Mouse (Mus musculus) frontal cortex, adult (tissue): ENCODE data around the gene Ermp1.

Experiments used
- ATAC-seq: cut with Nextera tagmentation; 2 replicates; pipeline ENCODE4 v1.9.2; 2017; ENCODE audit warnings: mild to moderate bottlenecking, moderate library complexity, mixed read lengths; ENCODE audit not compliant: low TSS enrichment

Ermp1 gene

DNA sequence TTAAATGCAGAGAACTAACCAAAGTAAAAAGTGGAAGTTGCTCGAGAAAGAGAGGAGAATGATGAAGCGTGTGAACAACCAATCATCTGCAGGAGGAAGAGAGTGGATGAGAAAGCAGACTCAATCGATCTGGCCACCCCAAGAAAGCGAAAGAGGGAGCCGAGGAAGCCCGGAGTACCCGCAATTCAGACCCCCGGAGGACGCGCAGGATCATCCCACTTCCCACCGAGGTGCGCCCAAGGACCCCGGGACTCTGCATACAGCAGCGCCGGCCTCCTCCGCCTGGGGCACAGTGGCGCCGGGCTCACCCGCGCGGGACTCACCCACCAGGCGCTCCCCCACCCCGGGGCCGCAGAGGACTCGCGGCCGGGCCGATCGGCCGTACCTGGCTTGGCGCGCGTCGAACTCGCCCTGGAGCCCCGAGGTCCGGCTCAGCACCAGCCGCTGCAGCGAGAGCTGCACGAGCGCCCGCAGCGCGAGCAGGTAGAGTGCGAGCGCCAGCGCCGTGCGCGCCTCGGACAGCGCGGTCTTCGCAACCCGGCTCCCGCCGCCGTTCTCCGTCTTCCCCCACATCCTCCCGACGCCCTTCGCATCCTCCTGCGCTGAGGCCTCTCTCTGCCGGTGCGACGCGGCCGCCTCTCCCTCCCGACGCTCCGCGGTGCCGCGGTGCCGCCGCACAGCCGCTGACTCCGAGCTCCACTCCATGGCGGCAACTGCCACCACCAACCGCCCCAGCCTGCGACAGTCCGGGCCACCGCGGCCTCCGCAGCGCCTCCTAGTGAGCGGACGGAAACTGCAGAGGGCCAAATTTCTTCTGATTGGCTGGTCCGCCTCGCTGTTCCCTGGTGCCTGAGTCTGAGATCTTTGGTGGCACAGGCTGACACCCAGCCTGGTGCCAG is at the start of gene Ermp1:
TSS of gene Ermp1 (minus strand) at position 765 of the 899 bp plus-strand sequence.
- ATAC-seq, result peak; percentile 92

DNA sequence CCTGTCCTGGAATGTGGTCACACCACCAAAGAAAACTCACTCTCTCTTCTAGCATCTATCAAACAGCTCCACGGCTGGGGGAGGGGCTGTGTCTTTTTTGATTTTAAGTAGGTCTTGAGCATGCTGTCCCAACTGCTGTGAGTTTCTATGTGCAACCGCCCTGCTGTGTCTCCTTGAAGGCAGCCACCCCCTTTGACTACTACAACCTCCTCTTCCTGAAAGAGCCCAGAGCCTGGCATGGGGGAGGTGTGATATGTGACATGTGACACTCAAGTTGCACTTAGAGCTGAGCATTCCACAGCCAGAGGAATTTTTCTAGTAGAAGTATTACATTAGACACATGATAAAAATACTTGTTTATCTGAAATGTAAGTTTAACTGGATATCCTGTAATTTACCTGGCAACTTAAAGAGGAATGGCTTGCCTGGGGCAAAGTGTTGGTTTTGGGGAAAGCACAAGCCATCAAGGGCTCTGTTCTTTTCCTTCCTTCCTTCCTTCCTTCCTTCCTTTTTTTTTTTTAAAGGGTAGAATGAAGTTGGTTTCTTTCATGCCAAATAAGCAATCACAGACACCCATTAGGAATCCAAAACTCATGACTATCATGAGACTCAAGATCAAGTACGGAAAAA is 49.1 kb upstream of the Ermp1 start, which contains the start of gene Mlana:
TSS of gene Mlana (plus strand) at position 580 of the 630 bp plus-strand sequence.
- ATAC-seq, result no peak; the same call in 1 of the 2 replicates

DNA sequence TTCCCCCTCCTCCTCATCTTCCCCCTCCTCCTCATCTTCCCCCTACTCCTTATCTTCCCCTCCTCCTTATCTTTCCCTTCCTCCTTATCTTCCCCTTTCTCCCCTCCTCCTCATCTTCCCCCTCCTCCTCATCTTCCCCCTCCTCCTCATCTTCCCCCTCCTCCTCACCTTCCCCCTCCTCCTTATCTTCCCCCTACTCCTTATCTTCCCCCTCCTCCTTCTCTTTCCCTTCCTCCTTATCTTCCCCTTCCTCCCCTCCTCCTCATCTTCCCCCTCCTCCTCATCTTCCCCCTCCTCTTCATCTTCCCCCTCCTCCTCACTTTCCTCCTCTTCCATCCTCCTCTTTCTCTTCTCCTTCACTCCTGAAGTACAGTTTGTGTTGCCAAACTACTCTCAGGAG is 48.6 kb upstream of the Ermp1 start:
- ATAC-seq, result no peak

DNA sequence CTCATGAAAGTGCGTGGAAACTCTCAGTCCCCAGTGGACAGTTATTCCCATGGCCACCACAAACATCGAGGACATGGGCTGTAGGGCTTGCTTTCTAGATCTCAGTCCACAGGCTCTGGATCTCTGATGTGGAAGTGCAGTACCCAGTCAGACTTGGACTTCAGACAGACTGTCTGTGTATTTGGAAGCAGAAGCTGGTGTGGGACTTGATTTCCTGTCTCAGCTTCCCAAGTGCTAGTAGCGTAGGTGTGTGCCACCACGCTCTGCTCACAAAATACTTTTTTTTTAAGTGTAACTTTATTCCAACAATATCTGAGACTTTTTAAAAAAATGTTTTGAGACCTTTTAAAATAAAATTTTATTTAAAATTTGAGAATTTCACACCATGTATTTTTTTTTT is 48.1 kb upstream of the Ermp1 start:
- ATAC-seq, result peak; percentile 91

DNA sequence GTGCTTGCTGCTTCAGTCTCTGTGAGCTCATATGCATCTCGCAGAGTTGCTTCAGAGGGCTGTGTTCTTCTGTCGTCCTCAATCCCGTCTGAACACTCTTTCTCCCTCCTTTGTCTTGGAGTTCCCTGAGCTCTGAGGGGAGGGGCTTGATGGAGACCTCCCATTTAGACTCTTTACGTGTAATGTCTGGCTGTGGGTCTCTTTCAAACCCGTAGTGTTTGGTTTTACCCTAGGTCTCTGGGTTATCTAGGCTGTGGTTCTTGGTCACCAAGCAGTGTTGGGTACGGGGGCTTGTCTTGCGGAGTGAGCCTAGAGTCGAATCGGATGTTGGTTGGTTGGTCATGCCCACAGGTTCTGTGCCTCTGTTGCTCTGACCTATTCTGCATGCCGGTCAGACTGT is 46.9 kb upstream of the Ermp1 start:
- no peak for ATAC-seq

DNA sequence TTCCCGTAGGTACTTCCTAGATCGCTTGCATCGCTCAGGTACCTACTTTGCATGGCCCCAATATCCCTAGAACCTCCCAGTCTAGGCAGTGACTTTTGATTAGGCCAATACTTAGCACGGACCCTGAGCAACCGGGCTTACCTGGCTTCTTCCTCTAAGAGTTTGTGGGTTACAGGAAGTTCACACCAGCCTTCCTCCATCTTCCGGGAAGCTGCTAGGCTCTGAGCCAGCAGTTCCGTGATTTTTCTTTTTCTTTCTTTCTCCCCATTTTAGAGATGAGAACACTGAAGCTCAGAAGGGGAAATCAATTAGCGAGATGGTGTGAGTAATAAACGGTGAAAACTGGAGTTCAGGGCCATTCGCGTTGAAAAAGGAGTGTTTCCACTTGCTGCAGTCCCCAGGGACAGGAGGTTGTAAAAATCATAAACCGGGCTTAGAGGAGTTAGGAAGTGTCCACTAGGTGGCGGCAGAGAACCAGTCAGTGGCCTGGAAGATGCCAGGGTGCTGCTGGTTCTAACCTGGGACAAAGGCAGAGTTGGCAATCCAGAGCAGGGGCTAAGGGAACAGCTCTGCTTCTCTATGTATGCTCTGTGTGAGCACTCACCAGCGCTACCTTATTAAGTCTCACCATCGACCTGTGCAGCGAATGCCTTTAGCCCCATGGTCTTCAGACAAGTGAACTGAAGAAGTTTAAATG is 35.8 kb upstream of the Ermp1 start:
- peak; percentile 96 for ATAC-seq

DNA sequence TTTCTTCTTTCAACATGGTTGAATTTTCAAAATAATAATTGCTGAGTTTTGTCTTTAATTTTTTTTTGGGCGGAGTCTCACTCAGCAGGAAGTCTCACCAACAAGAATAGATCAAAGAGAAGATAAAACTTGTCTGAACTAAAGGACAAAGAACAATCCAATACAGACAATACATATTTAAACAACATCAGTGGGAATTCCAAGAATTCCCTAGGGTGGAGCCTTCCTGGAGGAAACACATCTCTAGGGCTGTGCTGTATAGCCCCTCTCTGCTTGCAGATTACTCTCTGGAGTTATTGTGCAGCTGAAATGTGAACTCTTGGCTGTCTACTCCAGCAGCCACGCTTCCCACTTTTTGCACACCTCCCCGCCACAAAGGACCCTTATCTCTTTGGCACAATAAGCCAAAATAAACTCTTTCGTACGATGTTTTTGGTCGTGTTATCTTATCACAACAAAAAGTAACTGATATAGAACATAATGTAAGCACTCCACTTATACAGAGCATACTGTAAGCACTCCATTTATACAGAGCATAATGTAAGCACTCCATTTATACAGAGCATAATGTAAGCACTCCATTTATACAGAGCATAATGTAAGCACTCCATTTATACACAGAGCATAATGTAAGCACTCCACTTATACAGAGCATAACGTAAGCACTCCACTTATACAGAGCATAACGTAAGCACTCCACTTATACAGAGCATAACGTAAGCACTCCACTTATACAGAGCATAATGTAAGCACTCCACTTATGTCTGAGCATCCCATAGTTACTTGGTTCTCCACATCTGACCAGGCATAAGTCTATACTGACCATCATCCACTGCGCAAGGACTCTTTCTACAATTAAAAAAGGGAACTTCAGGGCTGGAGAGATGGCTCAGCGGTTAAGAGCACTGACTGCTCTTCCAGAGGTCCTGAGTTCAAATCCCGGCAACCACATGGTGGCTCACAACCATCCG is 32.3 kb upstream of the Ermp1 start:
- ATAC-seq, result no peak

DNA sequence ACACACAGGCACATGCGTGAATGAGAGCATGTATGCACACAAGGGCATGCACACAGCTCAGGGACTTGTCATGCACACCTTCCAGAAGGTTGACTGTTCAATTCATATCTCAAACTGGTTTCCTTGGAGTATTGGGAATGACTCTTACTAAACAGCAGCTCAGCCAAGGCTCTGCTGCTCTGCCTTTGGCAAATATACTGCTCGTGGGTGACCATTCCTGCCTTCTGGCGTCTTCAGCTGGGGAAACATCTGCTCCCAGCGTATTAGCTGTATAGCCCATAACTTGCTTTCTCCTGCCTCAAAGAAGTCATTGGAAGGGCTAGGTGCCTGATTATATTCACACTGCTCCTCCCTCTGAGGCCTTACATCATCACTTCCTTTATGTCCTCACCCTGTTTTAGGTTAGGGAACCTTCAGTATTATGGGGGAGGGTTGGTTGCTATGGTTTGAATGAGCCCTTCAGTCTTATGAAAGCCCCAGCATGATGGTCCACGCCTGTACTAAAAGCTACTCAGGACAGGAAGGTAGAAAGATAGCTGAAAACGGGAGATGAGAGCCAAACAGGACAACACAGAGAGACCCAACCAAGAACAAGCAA is 30.1 kb upstream of the Ermp1 start:
- ATAC-seq, result no peak

DNA sequence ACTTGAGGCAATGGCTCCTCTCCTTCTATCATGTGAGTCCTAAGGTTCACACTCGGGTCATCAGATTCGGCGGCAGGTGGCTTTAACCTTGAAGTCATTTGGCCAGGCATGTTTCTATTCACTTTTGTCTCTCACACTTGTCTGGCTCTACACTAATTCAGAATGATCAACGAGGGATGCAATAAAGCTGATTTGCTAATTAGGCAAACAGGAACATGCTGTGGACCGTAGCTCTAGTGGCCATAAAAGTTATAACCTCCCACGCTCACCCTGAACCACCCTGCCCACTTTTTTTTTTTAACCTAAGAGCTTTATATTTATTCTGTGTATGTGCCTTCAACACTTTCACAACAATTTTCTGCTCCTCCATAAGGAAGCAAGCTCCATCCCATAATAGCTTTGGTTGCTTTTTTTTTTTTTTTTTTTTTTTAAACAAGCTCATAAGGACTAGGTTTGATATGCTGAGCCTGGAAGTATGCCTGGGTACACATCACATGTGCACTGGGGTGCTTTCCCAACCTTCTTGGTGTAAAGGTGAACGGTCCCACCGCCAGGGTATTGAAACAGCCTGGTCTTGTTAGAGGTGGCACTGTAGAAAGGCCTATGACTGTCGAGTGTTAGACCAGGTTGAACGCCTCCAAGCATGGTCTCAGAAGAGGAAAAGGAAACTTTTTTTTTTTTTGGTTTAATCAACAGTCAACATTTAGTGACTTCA is 28.4 kb upstream of the Ermp1 start:
- ATAC-seq, result no peak

DNA sequence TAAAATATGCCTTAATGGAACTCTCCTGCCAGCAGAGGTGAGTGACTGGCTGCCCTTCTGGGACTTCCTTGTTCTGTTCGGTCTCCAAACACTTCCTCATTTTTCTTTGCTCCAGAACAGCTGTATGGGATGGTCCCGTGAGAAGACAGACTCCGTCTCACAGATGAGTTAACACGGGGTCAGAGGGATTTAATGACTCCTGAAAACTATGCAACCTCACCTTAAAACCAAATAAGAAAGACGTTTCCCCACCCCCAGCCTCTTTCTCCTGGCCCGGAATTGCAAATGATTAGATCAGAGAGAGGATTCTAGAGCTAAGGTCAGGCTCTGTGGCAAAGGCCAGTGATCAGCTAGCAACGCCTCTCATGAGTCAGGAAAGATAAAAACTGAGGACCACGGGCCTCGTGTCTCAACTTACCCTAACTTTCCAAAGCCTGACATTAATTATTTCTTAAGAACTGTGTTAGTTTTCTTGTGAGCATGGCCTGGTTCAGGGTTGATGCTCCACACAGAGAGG is 27.4 kb upstream of the Ermp1 start:
- ATAC-seq, result no peak

DNA sequence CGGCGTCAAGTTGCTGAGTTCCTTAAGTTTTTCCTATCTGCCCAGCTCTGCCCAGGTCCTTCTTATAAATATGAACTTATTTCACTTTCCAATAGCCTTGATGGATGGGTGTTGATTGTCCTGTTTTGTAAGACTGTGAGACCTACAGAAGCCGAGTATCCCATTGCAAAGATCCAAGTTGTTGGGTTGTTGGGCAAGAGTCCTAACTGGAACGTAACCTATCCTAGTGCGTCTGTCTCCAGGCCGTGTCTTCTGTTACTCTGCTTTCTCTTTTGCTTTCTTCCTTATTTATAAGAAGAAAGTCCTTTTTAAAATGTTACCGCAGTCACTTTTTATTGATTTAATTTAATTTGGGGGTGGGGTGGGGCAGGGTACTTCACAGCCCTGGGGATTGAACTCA is 26.7 kb upstream of the Ermp1 start:
- ATAC-seq, result no peak

DNA sequence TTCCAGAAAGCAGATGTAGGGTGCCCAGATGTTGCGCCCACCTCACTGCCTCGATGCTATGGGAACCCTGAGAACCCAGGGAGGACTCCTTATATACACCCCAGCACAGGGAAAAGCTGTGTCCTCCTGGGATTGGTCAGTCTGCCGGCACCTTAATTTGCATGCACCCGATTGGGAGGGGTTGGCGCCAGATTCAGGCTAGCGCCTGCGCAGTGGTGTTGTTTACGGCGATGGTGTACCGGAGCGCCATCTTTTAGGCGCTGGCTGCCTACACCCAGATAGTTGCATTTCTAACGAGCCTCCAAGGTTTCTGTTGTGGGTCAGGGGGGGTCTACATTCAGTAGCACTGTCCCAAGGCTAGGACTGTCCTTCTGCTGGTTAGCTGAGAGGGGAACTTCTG is 24.4 kb upstream of the Ermp1 start:
- ATAC-seq, result no peak

DNA sequence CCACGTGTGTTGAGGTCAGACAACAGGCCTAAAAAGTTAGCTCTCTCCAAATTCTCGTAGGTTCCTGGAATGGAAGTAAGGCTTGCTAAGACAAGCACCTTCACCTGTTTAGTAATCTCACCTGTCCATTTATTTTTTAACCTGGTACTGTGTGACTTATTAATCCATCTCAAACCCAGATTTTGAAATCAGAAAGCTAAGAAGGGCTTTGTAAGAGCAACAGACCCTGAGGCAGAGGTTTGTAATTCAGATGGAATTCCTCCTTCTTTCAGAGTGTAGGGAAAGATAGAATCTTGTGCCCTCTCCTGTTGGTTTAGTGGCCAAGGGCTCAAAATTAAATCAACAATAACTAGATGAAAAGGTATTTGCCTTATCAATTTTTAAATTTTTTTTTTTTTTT is 22.9 kb upstream of the Ermp1 start:
- no peak for ATAC-seq

DNA sequence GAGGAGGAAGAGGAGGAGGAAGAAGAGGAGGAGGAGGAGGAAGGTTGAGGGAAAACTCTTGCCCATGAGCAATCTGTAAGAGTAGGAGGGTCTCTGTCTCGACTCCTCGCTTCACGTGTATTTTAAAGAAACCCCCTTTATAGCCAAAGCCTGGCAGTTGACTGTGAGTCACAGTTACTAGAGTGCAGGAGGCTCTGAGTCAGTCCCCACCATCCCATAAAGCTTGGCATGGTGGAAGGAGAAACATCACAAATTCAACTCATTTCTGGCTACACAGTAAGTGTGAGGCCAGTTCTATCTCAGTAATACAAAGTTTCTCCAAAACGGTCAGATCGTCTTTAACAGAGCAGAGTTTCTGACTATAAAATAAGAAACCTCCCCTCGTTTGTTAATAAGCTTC is 22.0 kb upstream of the Ermp1 start:
- ATAC-seq, result peak; percentile 80

DNA sequence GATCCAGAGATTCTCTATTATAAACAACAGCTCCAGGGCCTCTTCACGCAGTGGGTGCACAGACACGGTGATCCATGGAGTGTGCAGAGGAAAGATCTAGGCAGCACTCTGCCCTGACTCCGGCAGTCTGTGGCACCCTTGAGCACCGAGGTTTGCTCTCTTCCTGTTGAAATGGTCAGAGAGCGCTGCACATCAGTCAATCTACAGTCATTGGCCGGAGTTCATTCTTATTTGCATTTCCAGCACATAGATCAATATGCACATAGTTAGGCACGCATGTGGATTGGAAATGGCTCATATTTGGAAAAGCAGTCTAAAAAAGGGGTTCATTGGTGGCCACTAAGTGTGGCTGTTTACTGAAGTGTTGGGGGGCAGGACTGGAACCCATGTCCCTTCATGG is 19.9 kb upstream of the Ermp1 start:
- no peak for ATAC-seq

DNA sequence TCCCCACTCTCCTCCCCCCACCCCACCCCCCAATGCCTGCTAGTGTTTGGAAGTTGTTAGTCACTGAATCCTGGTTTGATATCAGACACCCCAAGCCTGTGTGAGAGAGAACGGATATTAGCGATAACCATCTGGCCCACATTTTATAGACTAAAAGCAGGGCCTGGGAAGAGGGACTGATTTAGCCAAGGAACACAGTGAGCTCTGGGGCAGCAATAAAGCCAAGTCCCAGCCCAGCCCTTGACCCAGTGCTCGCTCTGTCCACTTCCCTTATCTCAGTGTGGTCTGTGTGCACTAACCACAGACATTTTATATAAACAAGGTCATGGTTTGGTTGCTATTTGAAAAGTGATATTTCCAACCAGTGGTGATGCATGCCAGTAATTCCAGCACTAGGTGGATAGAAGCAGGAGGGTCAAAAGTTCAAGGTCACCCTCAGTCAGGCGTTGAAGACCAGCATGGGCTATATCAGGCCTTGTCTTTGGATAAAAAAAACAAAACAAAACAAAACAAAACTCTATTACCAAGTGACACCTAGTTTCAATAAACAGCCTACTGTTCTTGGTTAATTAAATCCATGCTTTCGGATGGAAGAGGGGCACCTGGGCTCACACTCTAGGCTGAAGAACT is 18.9 kb upstream of the Ermp1 start:
- ATAC-seq, result no peak

DNA sequence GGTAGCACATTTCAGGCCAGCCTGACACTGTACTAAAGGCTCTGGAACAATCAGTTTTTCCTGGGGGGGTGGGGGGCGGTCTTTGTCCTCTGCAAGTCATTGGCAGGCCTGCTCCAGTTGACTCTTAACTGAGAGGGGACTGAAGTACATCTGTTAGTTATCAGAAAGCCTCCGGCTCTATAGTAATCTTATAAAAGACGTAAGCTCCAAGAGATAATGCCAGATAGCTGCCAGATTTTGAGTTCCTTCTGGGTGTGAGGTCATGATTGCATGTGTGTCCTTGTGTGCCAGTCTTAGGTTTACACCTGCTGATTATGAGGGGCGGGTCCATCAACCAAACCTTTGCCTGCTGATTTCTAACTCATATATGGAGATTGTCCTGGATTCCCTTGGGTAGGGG is 17.9 kb upstream of the Ermp1 start:
- ATAC-seq, result no peak

DNA sequence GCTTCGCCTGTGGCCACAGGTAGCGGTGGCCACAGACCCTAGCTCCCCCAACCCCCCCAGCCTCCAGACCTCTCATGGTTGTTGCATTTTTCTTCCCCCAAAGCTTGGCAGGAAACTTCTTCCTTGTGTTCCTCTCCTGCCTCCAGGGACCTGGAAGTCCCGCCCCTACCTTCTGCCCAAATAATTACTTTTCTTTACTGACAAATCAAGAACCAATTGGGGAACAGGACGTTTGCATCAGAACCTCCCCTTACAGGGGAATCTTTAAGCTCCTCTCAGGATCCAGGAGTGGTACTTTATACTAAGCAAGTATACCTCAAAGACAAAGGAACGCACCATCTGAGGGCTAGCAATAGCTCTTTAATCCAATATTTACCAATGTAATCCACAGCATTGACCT is 16.7 kb upstream of the Ermp1 start:
- no peak for ATAC-seq

DNA sequence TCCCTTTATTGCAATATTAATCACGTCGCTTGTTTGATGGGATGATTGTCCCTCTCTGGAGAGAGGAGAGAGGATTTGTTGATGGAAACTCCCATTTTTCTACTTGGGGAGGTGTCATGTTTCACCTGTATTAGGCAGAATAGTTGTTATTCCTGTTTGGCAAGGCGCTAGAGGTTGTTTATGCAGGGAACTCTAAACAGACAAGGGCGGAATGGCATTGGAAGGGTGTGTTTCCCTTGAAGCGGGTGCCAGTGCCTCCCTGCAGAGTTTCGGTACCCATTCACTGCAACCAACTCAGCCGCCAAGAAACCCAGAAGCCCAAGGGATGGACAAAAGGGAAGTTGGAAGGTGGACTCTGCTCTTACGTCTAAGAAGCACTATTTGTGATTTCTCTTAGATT is 15.6 kb upstream of the Ermp1 start:
- ATAC-seq, result no peak
